Mouse (Mus musculus) forebrain, embryonic 13.5 days (tissue): ENCODE results near the gene Cidec. TPM values are rescaled to one million over a fixed set of nuclear protein-coding genes. Genes with fewer than 3 reads are reported as not detected.
A peak's percentile ranks its signal among the peaks of the same experiment; 100 is the strongest.

Experiments used
- ATAC-seq: fragments of 200-750 bp; cut with Nextera tagmentation; 2 replicates; pipeline ENCODE4 v1.8.0; 2017
- H3K27ac ChIP-seq: fragments of 300-500 bp; sonication (generic); 2 replicates; pipeline ENCODE4 v1.5.1; 2015; ENCODE audit warnings: inconsistent platforms, mild to moderate bottlenecking, moderate library complexity
- H3K27me3 ChIP-seq: fragments of 300-500 bp; sonication (generic); 2 replicates; pipeline ENCODE4 v1.6.1; 2015; ENCODE audit warnings: mild to moderate bottlenecking, inconsistent platforms
- H3K36me3 ChIP-seq: fragments of 300-500 bp; sonication (generic); 2 replicates; pipeline ENCODE4 v1.6.1; 2015; ENCODE audit warnings: mild to moderate bottlenecking, inconsistent platforms; ENCODE audit not compliant: poor library complexity, severe bottlenecking
- H3K4me1 ChIP-seq: fragments of 300-500 bp; sonication (generic); 2 replicates; pipeline ENCODE4 v1.6.1; 2015; ENCODE audit warnings: inconsistent platforms
- H3K4me2 ChIP-seq: fragments of 300-500 bp; sonication (generic); 2 replicates; pipeline ENCODE4 v1.6.1; 2015; ENCODE audit warnings: inconsistent platforms, mild to moderate bottlenecking, moderate library complexity
- H3K4me3 ChIP-seq: fragments of 300-500 bp; sonication (generic); 2 replicates; pipeline ENCODE4 v1.5.1; 2015; ENCODE audit warnings: mild to moderate bottlenecking, inconsistent platforms
- H3K9ac ChIP-seq: fragments of 300-500 bp; sonication (generic); 2 replicates; pipeline ENCODE4 v1.6.1; 2015; ENCODE audit warnings: mild to moderate bottlenecking, inconsistent platforms
- H3K9me3 ChIP-seq: fragments of 300-500 bp; sonication (generic); replicated peaks from 2 replicates; pipeline ENCODE4 v1.6.1; 2016; ENCODE audit warnings: inconsistent platforms
- WGBS: fragments of 180-500 bp; shearing (Covaris S2); methylation state at CpG from one replicate; pipeline ENCODE4 v1.1.7; 2015; 5-methylcytosine and 5-hydroxymethylcytosine counted together
- microRNA-seq: library from miRNA; unstranded; fragments of <30 nt; microRNA quantifications from one replicate; pipeline ENCODE4, GENCODE M21; 2016
- polyA plus RNA-seq: library from polyadenylated mRNA; unstranded; fragments of >200 nt; fragmentation: Nextera tagmentation; extraction: Ambion mirVana; gene quantifications from 2 replicates; pipeline ENCODE4 v1.2.1, GENCODE M21; 2015

The Cidec gene
- polyA plus RNA-seq, 1 experiment from 2014 or later, result not detected

- Histone ChIP-seq H3K9ac (no peak overlapping the region), H3K4me3 (peak overlapping the region; percentile 99), H3K9me3 (no peaks in the 10 kb centered on the region), H3K27me3 (no peaks in the 10 kb centered on the region), H3K4me2 (peak overlapping the region; percentile 99), H3K27ac (no peak overlapping the region), H3K4me1 (peaks cover 24% of the 10 kb centered on the region), H3K36me3 (peaks cover 56% of the 10 kb centered on the region)
- 90% methylated on average over 6 of the region's 6 CpGs for WGBS
- no peak for ATAC-seq
Observed at GRCm38 (mm10) chr6:113379246-113379645, 56.3 kb downstream of the Cidec start.

DNA sequence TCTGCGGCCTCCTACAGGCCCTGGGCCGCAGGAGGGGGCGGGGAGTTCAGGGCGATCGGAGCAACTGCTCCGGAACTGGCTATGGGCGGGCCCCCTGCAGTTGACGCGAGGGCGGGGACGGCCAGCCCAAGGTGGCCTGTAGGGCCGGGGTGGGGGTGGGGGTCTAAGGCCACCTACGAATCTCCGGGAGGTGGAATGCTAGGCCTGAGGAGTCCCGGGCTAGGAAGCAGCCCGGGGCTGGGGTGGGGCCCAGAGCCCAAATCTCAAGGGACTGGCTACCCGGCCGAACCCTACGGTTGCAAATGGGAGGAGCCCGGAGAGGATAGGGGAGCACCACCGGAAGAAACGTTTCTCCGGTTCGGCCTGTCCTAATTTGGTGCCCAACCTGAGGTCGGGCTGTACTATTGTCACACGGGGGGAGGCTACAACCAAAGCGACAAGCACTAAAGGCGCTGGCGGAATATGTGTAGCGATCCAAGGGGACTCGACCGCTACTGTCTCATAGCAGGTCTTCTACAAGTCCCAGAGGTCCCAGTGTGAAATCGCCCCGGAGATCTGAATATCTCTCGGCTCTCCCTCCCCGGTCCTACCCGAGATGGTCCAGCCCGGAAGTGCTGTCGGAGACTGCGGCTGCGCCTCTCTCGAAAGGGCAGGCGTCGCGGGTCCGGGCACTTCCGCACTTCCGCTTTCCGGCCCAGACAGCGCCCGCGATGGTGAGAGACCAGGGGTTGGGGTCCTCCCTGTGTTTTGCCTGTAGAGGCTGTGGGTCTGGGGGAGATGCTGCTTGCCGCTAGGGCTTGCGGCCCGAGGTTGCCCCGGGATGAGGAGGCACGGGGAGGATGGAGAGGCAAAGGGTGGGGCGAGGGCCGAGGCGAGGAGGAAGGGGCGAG, 57.8 kb downstream of the Cidec start, which contains the start of the genes Tada3 and Arpc4:
Gene Tada3 (minus strand): TSS at position 388 of the 890 bp plus-strand sequence.
Gene Arpc4 (plus strand): TSS at position 620 of the 890 bp plus-strand sequence.
- under 1% methylated on average over 60 of the region's 61 CpGs for WGBS
- H3K9ac ChIP-seq, result peak within 1 kb of the TSS; percentile 98
- peaks cover 24% of the 10 kb centered on the region for H3K4me1 ChIP-seq
- no peaks in the 10 kb centered on the region for H3K27me3 ChIP-seq
- peak within 1 kb of the TSS; percentile 93 for H3K27ac ChIP-seq
- ATAC-seq, result peak; percentile 96
- peaks cover 56% of the 10 kb centered on the region for H3K36me3 ChIP-seq
- H3K4me2 ChIP-seq, result peak within 1 kb of the TSS; percentile 99
- H3K9me3 ChIP-seq, result no peaks in the 10 kb centered on the region
- peak within 1 kb of the TSS; percentile 99 for H3K4me3 ChIP-seq

DNA sequence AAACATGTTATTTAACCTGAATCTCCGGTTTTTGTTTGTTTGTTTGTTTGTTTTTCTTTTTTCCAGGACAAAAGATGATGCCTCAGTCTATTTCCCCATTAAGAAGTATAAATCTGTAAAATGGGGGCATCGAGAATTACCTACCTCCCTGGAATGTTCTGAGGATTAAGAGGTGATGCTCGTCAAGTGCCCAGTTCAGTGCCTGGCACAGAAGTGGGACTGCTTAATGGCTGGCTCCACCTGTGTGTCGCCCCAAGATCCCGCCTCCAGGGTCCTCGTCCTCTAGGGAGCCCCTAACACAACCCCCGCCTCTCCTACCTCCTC, 58.4 kb downstream of the Cidec start:
- H3K36me3 ChIP-seq, result peaks cover 57% of the 10 kb centered on the region
- H3K4me3 ChIP-seq, result peak overlapping the region; percentile 99
- H3K27me3 ChIP-seq, result no peaks in the 10 kb centered on the region
- H3K27ac ChIP-seq, result peak overlapping the region; percentile 93
- H3K4me2 ChIP-seq, result peak overlapping the region; percentile 99
- peaks cover 24% of the 10 kb centered on the region for H3K4me1 ChIP-seq
- H3K9ac ChIP-seq, result peak overlapping the region; percentile 98
- no peak for ATAC-seq
- whole genome bisulfite sequencing, result 9% methylated on average over 7 of the region's 7 CpGs
- H3K9me3 ChIP-seq, result no peaks in the 10 kb centered on the region

Small RNA genes within 50 kb of the gene (microRNA-seq; reads per million reads assigned to microRNA genes)
- gene Gm24387, result not detected

Other genes with a start within 250 kb of the Cidec start
- gene Lhfpl4, start 240.4 kb downstream of the Cidec start, polyA plus RNA-seq, result 29.6 and 33.8 TPM in 2 replicates
- 42.5 and 45.4 TPM in 2 replicates for gene Mtmr14, start 197.9 kb downstream of the Cidec start, polyA plus RNA-seq
- 0.39 and 0.68 TPM in 2 replicates for gene Cpne9, start 153.5 kb downstream of the Cidec start, polyA plus RNA-seq
- 20.0 and 21.5 TPM in 2 replicates for gene Brpf1, start 128.6 kb downstream of the Cidec start, polyA plus RNA-seq
- gene Ogg1, start 108.8 kb downstream of the Cidec start, polyA plus RNA-seq, result 11.4 and 13.3 TPM in 2 replicates
- gene Camk1, start 91.8 kb downstream of the Cidec start, polyA plus RNA-seq, result 56.1 and 62.7 TPM in 2 replicates
- gene Tada3, start 57.9 kb downstream of the Cidec start, polyA plus RNA-seq, result 65.4 and 70.6 TPM in 2 replicates
- gene Arpc4, start 57.6 kb downstream of the Cidec start, polyA plus RNA-seq, result 368 and 377 TPM in 2 replicates
- gene Ttll3, start 46.5 kb downstream of the Cidec start, polyA plus RNA-seq, result 6.7 and 7.6 TPM in 2 replicates
- 20.8 and 24.4 TPM in 2 replicates for gene Rpusd3, start 16.4 kb downstream of the Cidec start, polyA plus RNA-seq
- 86.0 and 92.1 TPM in 2 replicates for gene Jagn1, start 6.8 kb upstream of the Cidec start, polyA plus RNA-seq
- gene Il17re, start 22.7 kb upstream of the Cidec start, polyA plus RNA-seq, result 0.05 TPM in 1 of 2 replicates, not detected in the other
- gene Il17rc, start 35.7 kb upstream of the Cidec start, polyA plus RNA-seq, result 0.84 and 1.4 TPM in 2 replicates
- 47.4 and 47.5 TPM in 2 replicates for gene Creld1, start 47.5 kb upstream of the Cidec start, polyA plus RNA-seq
- gene Prrt3, start 66.2 kb upstream of the Cidec start, polyA plus RNA-seq, result 2.8 and 3.1 TPM in 2 replicates
- 84.7 and 87.8 TPM in 2 replicates for gene Emc3, start 95.9 kb upstream of the Cidec start, polyA plus RNA-seq
- 11.9 and 14.1 TPM in 2 replicates for gene Fancd2, start 95.9 kb upstream of the Cidec start, polyA plus RNA-seq
- 0.28 TPM in 1 of 2 replicates, not detected in the other for gene Fancd2os, start 165.0 kb upstream of the Cidec start, polyA plus RNA-seq
- gene Brk1, start 169.0 kb upstream of the Cidec start, polyA plus RNA-seq, result 227 TPM in 2 replicates
- gene Vhl, start 188.2 kb upstream of the Cidec start, polyA plus RNA-seq, result 57.3 and 63.9 TPM in 2 replicates
- 0.77 and 0.96 TPM in 2 replicates for gene Irak2, start 202.7 kb upstream of the Cidec start, polyA plus RNA-seq